Comparison of ENCODE assay signal across 11 mouse cellular contexts in genomic region chr2:69825898-69826297, GRCm38 (mm10). TPM values are rescaled to one million over a fixed set of nuclear protein-coding genes. Genes with fewer than 3 reads are reported as not detected.
DNase-seq lines count a peak whose midpoint lies in the region; ATAC-seq and TF ChIP-seq lines count a peak whose summit lies in the region.
"Had no signal": no experiment of that assay in that cellular context is flagged by ENCODE, and none has a peak within 500 bp of the region (broad histone marks: within the 10 kb centered on the region; RNA-seq: fewer than 3 reads in every experiment).

No protein-coding gene starts in this region.

- H3K36me3 ChIP-seq in heart, embryonic 16.5 days (ENCODE audit: control insufficient read depth, insufficient read depth): peaks cover 10% of the 10 kb centered on the region
- no peaks in the 10 kb centered on the region for H3K36me3 ChIP-seq in testis, adult 2 months (ENCODE audit: control insufficient read depth, insufficient read depth, low read length)
- peaks cover 6% of the 10 kb centered on the region; the same call in 1 of the 2 replicates for H3K36me3 ChIP-seq in intestine, postnatal 0 days (ENCODE audit: control insufficient read depth, insufficient read depth)

- no peaks in the 10 kb centered on the region for H3K9me3 ChIP-seq in heart, embryonic 16.5 days (replicated peaks; ENCODE audit: control insufficient read depth, low read length)
- H3K9me3 ChIP-seq in intestine, postnatal 0 days (ENCODE audit: control insufficient read depth): no peaks in the 10 kb centered on the region
- H3K9me3 ChIP-seq: limb, embryonic 12.5 days had no signal

- DNase-seq in heart, adult 18-20 months: no peak
- no peak for DNase-seq in testis, postnatal 10 days (ENCODE audit: low spot score)
- DNase-seq in adrenal gland, postnatal 14 days: no peak
- DNase-seq in thymus, postnatal 14 days: no peak
- DNase-seq: kidney, adult 18-20 months; layer of hippocampus, adult 9-11 months; right cerebral cortex, adult 18-20 months had no signal

- no peaks in the 10 kb centered on the region for H3K27me3 ChIP-seq in heart, embryonic 16.5 days (ENCODE audit: control insufficient read depth, insufficient read depth, low read length)
- no peaks in the 10 kb centered on the region for H3K27me3 ChIP-seq in testis, adult 2 months (ENCODE audit: control insufficient read depth, insufficient read depth, low read length)
- no peaks in the 10 kb centered on the region for H3K27me3 ChIP-seq in intestine, postnatal 0 days (replicated peaks; ENCODE audit: control insufficient read depth, insufficient read depth, low read length)
- H3K27me3 ChIP-seq: limb, embryonic 12.5 days had no signal

- H3K27ac ChIP-seq in heart, embryonic 16.5 days (ENCODE audit: low read length): peak overlapping the region; percentile 39; the same call in 1 of the 2 replicates
- H3K27ac ChIP-seq in testis, adult 2 months (ENCODE audit: control insufficient read depth, insufficient read depth, low read depth, low read length): peak overlapping the region; percentile 49
- no peak overlapping the region for H3K27ac ChIP-seq in intestine, postnatal 0 days (ENCODE audit: low read depth, low read length)
- H3K27ac ChIP-seq: limb, embryonic 12.5 days had no signal

- H3K4me1 ChIP-seq in heart, embryonic 16.5 days (ENCODE audit: control insufficient read depth, insufficient read depth, low read length): peaks cover 18% of the 10 kb centered on the region
- peaks cover 3% of the 10 kb centered on the region for H3K4me1 ChIP-seq in testis, adult 2 months (ENCODE audit: control insufficient read depth, insufficient read depth, low read length)
- H3K4me1 ChIP-seq in intestine, postnatal 0 days (replicated peaks; ENCODE audit: control insufficient read depth, insufficient read depth, low read length): no peaks in the 10 kb centered on the region

- WGBS in heart, embryonic 16.5 days: 72% methylated on average over 10 of the region's 10 CpGs
- WGBS in intestine, postnatal 0 days: 68% methylated on average over 10 of the region's 10 CpGs

- no peak overlapping the region for H3K4me2 ChIP-seq in heart, embryonic 16.5 days (ENCODE audit: low read depth, low read length)
- H3K4me2 ChIP-seq in intestine, postnatal 0 days (replicated peaks; ENCODE audit: low read depth): 0 out of 2 replicates have a peak overlapping the region, but pooled peaks have one; percentile 6
- H3K4me2 ChIP-seq: limb, embryonic 12.5 days had no signal

- TF ChIP-seq POLR2A in testis, adult 2 months (IDR thresholded peaks at IDR 0.05; ENCODE audit: control insufficient read depth, low read depth, low read length): no peak

- no peak for ATAC-seq in heart, embryonic 16.5 days (replicated peaks; ENCODE audit: extremely low read depth, insufficient read depth, low FRiP score)
- ATAC-seq in intestine, postnatal 0 days: no peak

- TF ChIP-seq CTCF in testis, adult 2 months (IDR thresholded peaks at IDR 0.05; ENCODE audit: control insufficient read depth, insufficient read depth, insufficient replicate concordance, low read depth, low read length): no peak
- TF ChIP-seq CTCF in intestine, postnatal 0 days (IDR thresholded peaks at IDR 0.05; ENCODE audit: low read depth): no peak

- no peak overlapping the region for H3K9ac ChIP-seq in heart, embryonic 16.5 days (ENCODE audit: low read length)
- no peak overlapping the region for H3K9ac ChIP-seq in intestine, postnatal 0 days (ENCODE audit: low read depth, low read length)
- H3K9ac ChIP-seq: limb, embryonic 12.5 days had no signal

- H3K4me3 ChIP-seq in heart, embryonic 16.5 days (ENCODE audit: low read length): no peak overlapping the region
- H3K4me3 ChIP-seq in testis, adult 2 months (ENCODE audit: control insufficient read depth, low read depth, low read length): no peak overlapping the region
- no peak overlapping the region for H3K4me3 ChIP-seq in intestine, postnatal 0 days (ENCODE audit: low read depth, low read length)
- H3K4me3 ChIP-seq: limb, embryonic 12.5 days had no signal

RNA-seq across cellular contexts. Expression of gene Klhl23, which starts 4.2 kb away (rescaled TPM):
- 57.5 and 57.6 TPM in 2 replicates for polyA plus RNA-seq in heart, embryonic 16.5 days (2015; fragmentation: Nextera tagmentation; extraction: Ambion mirVana)
- 10 to 100 TPM; 26.0 to 34.4 TPM for total RNA-seq in heart, adult 18-20 months (2021)
- polyA plus RNA-seq in testis, adult 2 months (2012; rRNA removed): 10.9 and 20.3 TPM in 2 replicates
- 17.3 and 21.3 TPM in 2 replicates for polyA plus RNA-seq in intestine, postnatal 0 days (2015; fragmentation: Nextera tagmentation; extraction: Ambion mirVana)
- total RNA-seq in adrenal gland, postnatal 14 days (2021): 10.6 and 11.0 TPM in 2 replicates

RNA-seq across cellular contexts. Expression of gene Ssb, which starts 35.5 kb away (rescaled TPM):
- polyA plus RNA-seq in heart, embryonic 16.5 days (2015; fragmentation: Nextera tagmentation; extraction: Ambion mirVana): 177 and 193 TPM in 2 replicates
- 10 to 100 TPM; 58.9 to 66.2 TPM for total RNA-seq in heart, adult 18-20 months (2021)
- 4.2 and 7.1 TPM in 2 replicates for polyA plus RNA-seq in testis, adult 2 months (2012; rRNA removed)
- polyA plus RNA-seq in intestine, postnatal 0 days (2015; fragmentation: Nextera tagmentation; extraction: Ambion mirVana): 189 and 192 TPM in 2 replicates
- 185 TPM in 2 replicates for total RNA-seq in adrenal gland, postnatal 14 days (2021)

RNA-seq across cellular contexts. Expression of gene Phospho2, which starts 36.5 kb away (rescaled TPM):
- polyA plus RNA-seq in heart, embryonic 16.5 days (2015; fragmentation: Nextera tagmentation; extraction: Ambion mirVana): 20.4 and 22.4 TPM in 2 replicates
- 10 to 100 TPM; 28.6 to 33.1 TPM for total RNA-seq in heart, adult 18-20 months (2021)
- 252 and 509 TPM in 2 replicates for polyA plus RNA-seq in testis, adult 2 months (2012; rRNA removed)
- polyA plus RNA-seq in intestine, postnatal 0 days (2015; fragmentation: Nextera tagmentation; extraction: Ambion mirVana): 23.8 and 26.0 TPM in 2 replicates
- total RNA-seq in adrenal gland, postnatal 14 days (2021): 20.8 and 22.4 TPM in 2 replicates

RNA-seq across cellular contexts. Expression of gene Ccdc173, which starts 36.5 kb away (rescaled TPM):
- 1.3 and 1.8 TPM in 2 replicates for polyA plus RNA-seq in heart, embryonic 16.5 days (2015; fragmentation: Nextera tagmentation; extraction: Ambion mirVana)
- total RNA-seq in heart, adult 18-20 months (2021): under 1 TPM; 0.42 to 0.51 TPM
- polyA plus RNA-seq in testis, adult 2 months (2012; rRNA removed): 19.2 and 19.9 TPM in 2 replicates
- polyA plus RNA-seq in intestine, postnatal 0 days (2015; fragmentation: Nextera tagmentation; extraction: Ambion mirVana): 0.50 and 0.75 TPM in 2 replicates
- 1.2 and 1.7 TPM in 2 replicates for total RNA-seq in adrenal gland, postnatal 14 days (2021)

RNA-seq across cellular contexts. Expression of gene Mettl5, which starts 59.5 kb away (rescaled TPM):
- 34.0 and 40.7 TPM in 2 replicates for polyA plus RNA-seq in heart, embryonic 16.5 days (2015; fragmentation: Nextera tagmentation; extraction: Ambion mirVana)
- total RNA-seq in heart, adult 18-20 months (2021): 10 to 100 TPM; 21.6 to 22.6 TPM
- 1.8 and 2.1 TPM in 2 replicates for polyA plus RNA-seq in testis, adult 2 months (2012; rRNA removed)
- polyA plus RNA-seq in intestine, postnatal 0 days (2015; fragmentation: Nextera tagmentation; extraction: Ambion mirVana): 24.6 and 26.9 TPM in 2 replicates
- total RNA-seq in adrenal gland, postnatal 14 days (2021): 22.3 and 26.6 TPM in 2 replicates

Comparison
In these comparisons a context has a peak if more than half of its experiments do, and no peak if none do; other contexts are left out.
1. RNA of gene Ssb, which starts 35.5 kb away (polyA plus RNA-seq): 177 to 193 TPM in heart, embryonic 16.5 days and 189 to 192 TPM in intestine, postnatal 0 days; 4.2 to 7.1 TPM in testis, adult 2 months; every median in the first group is over 10 times any median in the second.